Mouse (Mus musculus) midbrain, embryonic 13.5 days (tissue): Measurements from ENCODE around the gene Adamts1. TPM values are rescaled to one million over a fixed set of nuclear protein-coding genes. Genes with fewer than 3 reads are reported as not detected.
A peak's percentile ranks its signal among the peaks of the same experiment; 100 is the strongest.

Experiments used
- ATAC-seq: fragments of 200-750 bp; cut with Nextera tagmentation; 2 replicates; pipeline ENCODE4 v1.8.0; 2017; ENCODE audit warnings: mild to moderate bottlenecking, moderate TSS enrichment, moderate library complexity
- H3K27ac ChIP-seq: fragments of 300-500 bp; sonication (generic); 2 replicates; pipeline ENCODE4 v1.5.1; 2015; ENCODE audit warnings: inconsistent platforms, mild to moderate bottlenecking, moderate library complexity
- H3K27me3 ChIP-seq: fragments of 300-500 bp; sonication (generic); 2 replicates; pipeline ENCODE4 v1.6.1; 2015; ENCODE audit warnings: mild to moderate bottlenecking, inconsistent platforms
- H3K36me3 ChIP-seq: fragments of 300-500 bp; sonication (generic); 2 replicates; pipeline ENCODE4 v1.6.1; 2015; ENCODE audit warnings: mild to moderate bottlenecking, inconsistent platforms
- H3K4me1 ChIP-seq: fragments of 300-500 bp; sonication (generic); replicated peaks from 2 replicates; pipeline ENCODE4 v1.6.1; 2015; ENCODE audit warnings: inconsistent platforms
- H3K4me2 ChIP-seq: fragments of 300-500 bp; sonication (generic); replicated peaks from 2 replicates; pipeline ENCODE4 v1.6.1; 2015; ENCODE audit warnings: moderate library complexity, mild to moderate bottlenecking, inconsistent platforms
- H3K4me3 ChIP-seq: fragments of 300-500 bp; sonication (generic); replicated peaks from 2 replicates; pipeline ENCODE4 v1.5.1; 2015; ENCODE audit warnings: mild to moderate bottlenecking, inconsistent platforms
- H3K9ac ChIP-seq: fragments of 300-500 bp; sonication (generic); replicated peaks from 2 replicates; pipeline ENCODE4 v1.6.1; 2015; ENCODE audit warnings: mild to moderate bottlenecking, inconsistent platforms
- H3K9me3 ChIP-seq: fragments of 300-500 bp; sonication (generic); 2 replicates; pipeline ENCODE4 v1.6.1; 2016; ENCODE audit warnings: mild to moderate bottlenecking, inconsistent platforms
- WGBS: fragments of 180-500 bp; shearing (Covaris S2); methylation state at CpG from one replicate; pipeline ENCODE4 v1.1.7; 2015; 5-methylcytosine and 5-hydroxymethylcytosine counted together
- polyA plus RNA-seq: library from polyadenylated mRNA; unstranded; fragments of >200 nt; fragmentation: Nextera tagmentation; extraction: Ambion mirVana; gene quantifications from 2 replicates; pipeline ENCODE4 v1.2.1, GENCODE M21; 2015

Gene Adamts1
- polyA plus RNA-seq, 1 experiment from 2014 or later: 5.3 TPM

DNA sequence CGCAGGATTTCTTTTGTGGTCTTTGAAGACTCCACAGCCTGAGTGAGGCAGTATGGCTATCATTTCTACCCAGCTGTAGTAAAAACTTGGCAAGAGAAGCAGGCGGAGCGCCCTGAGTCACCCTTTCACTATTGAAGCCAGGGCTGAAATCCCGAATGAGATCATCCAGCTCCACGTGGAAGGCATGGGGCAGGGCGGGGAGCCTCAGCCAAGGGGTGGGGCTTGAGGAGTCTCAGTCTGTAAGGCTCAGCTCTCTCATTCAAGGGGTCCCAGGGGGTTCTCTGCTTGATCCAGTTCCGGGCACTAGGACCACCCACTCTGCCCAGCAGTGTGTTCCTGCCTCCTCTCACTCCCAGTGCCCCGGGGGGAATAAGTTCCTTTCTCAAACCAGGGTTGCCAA lies 2.2 kb downstream of the Adamts1 start:
- Histone ChIP-seq H3K4me2 (peak overlapping the region; percentile 100), H3K27ac (peak overlapping the region; percentile 35; the same call in 1 of the 2 replicates), H3K27me3 (peaks cover 13% of the 10 kb centered on the region), H3K36me3 (peaks cover 17% of the 10 kb centered on the region; the same call in 1 of the 2 replicates), H3K4me3 (peak overlapping the region; percentile 58), H3K4me1 (peaks cover 32% of the 10 kb centered on the region), H3K9ac (peak overlapping the region; percentile 71; the same call in 1 of the 2 replicates), H3K9me3 (no peaks in the 10 kb centered on the region)
- peak; percentile 87 for ATAC-seq
- WGBS: 5% methylated on average over 8 of the region's 8 CpGs

DNA sequence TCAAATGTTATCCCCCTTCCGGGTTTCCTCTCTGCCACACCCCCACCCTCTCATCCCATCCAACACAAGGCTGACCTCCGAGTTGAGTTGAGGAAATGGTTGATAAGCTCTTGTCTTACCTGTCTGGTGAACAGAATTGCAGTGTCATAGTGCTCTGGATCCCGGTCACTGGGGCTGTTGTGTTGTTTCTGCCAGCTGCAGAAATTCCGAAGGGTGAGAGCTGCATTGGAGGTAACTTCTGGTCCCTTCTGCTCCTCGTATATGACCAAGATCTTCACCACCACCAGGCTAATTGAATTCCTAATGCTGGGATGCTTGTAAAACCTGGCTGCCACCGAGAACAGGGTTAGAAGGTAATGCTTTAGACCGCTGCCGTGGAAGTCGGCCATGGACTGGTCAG lies 2.9 kb downstream of the Adamts1 start:
- H3K4me3 ChIP-seq: no peak overlapping the region
- no peak for ATAC-seq
- peaks cover 32% of the 10 kb centered on the region for H3K4me1 ChIP-seq
- 83% methylated on average over 9 of the region's 9 CpGs for WGBS
- no peaks in the 10 kb centered on the region for H3K9me3 ChIP-seq
- peaks cover 6% of the 10 kb centered on the region for H3K27me3 ChIP-seq
- H3K36me3 ChIP-seq: peaks cover 25% of the 10 kb centered on the region
- no peak overlapping the region for H3K27ac ChIP-seq
- peak overlapping the region; percentile 20; the same call in 1 of the 2 replicates for H3K4me2 ChIP-seq
- no peak overlapping the region for H3K9ac ChIP-seq

DNA sequence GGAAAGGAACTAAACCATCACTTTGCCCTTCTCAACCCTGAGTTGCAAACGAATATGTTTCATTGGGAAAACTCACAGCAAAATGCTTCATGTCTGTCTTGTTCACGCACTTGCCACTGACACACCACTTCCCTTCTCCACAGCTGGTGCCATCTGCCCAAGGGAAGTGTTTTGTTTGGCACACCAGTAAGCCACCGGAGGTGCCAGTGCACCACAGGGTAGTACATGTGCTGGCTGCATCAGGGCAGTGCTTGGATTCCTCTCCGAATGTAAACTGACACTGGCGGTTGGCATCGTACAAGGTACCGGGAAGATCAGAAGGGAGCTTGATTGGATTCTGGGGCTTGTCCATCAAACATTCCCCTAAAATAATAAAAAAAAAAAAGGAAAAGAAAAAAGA lies 4.6 kb downstream of the Adamts1 start:
- H3K4me3 ChIP-seq: no peak overlapping the region
- no peak overlapping the region for H3K4me2 ChIP-seq
- H3K27me3 ChIP-seq: no peaks in the 10 kb centered on the region; the same call in 1 of the 2 replicates
- 92% methylated on average over 7 of the region's 7 CpGs for WGBS
- H3K4me1 ChIP-seq: peaks cover 24% of the 10 kb centered on the region
- ATAC-seq: no peak
- H3K36me3 ChIP-seq: peaks cover 26% of the 10 kb centered on the region
- H3K9me3 ChIP-seq: no peaks in the 10 kb centered on the region
- no peak overlapping the region for H3K9ac ChIP-seq
- no peak overlapping the region for H3K27ac ChIP-seq

GRCm38 (mm10) chr16:85797161-85797560 lies 5.8 kb downstream of the Adamts1 start:
- WGBS: 94% methylated on average over 4 of the region's 4 CpGs
- H3K36me3 ChIP-seq: peaks cover 26% of the 10 kb centered on the region
- ATAC-seq: no peak

GRCm38 (mm10) chr16:85795731-85796130 lies 7.2 kb downstream of the Adamts1 start:
- Histone ChIP-seq H3K27me3 (no peaks in the 10 kb centered on the region), H3K36me3 (peaks cover 26% of the 10 kb centered on the region), H3K27ac (no peak overlapping the region), H3K9ac (no peak overlapping the region), H3K4me2 (no peak overlapping the region), H3K4me1 (peaks cover 2% of the 10 kb centered on the region), H3K9me3 (no peaks in the 10 kb centered on the region), H3K4me3 (no peak overlapping the region)
- 99% methylated on average over 7 of the region's 7 CpGs for WGBS
- ATAC-seq: no peak

More at GRCm38 (mm10) chr16:85797161-85797560, 5.8 kb downstream of the Adamts1 start:
- Histone ChIP-seq H3K27me3 (no peaks in the 10 kb centered on the region; the same call in 1 of the 2 replicates), H3K4me1 (peaks cover 15% of the 10 kb centered on the region), H3K27ac (no peak overlapping the region), H3K9me3 (no peaks in the 10 kb centered on the region), H3K4me2 (no peak overlapping the region), H3K4me3 (no peak overlapping the region), H3K9ac (no peak overlapping the region)

DNA sequence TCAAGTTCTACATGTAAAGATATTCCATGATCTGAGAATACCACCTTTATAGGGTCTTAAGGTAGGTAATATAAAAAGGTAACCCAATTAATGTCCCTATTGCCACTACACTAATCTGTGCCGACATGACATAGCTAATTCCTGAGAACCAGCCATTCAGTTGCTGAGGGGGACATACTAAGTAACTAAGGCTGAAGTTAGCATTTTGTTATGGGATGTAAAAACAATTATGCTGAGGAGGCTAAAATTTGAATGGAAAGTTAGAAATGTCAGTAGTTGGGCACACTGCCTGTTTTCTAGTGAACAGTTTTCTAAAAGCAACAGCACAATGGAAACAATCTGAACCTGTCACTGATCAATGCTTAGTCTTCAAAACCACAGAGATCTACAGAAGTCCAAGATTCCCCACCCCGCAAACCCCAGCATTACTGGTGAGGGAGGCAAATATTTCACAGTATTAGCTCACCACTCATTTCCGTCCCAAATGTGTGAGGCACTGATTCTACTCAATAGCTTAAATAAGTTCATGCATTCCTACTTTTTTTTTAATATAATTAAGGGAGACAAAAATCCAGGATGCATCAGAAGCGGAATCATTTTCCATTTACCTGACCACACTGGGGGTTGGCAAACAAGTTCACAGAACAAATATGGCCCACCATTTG lies 9.6 kb downstream of the Adamts1 start:
- H3K4me1 ChIP-seq: no peaks in the 10 kb centered on the region
- WGBS: 84% methylated on average over 4 of the region's 4 CpGs
- no peak overlapping the region for H3K4me3 ChIP-seq
- H3K36me3 ChIP-seq: peaks cover 24% of the 10 kb centered on the region
- no peak overlapping the region for H3K9ac ChIP-seq
- ATAC-seq: no peak
- H3K27ac ChIP-seq: no peak overlapping the region
- H3K9me3 ChIP-seq: no peaks in the 10 kb centered on the region
- no peaks in the 10 kb centered on the region for H3K27me3 ChIP-seq
- H3K4me2 ChIP-seq: no peak overlapping the region

- H3K9me3 ChIP-seq: no peaks in the 10 kb centered on the region
- H3K4me3 ChIP-seq: no peak overlapping the region
- no peaks in the 10 kb centered on the region for H3K36me3 ChIP-seq
- H3K4me1 ChIP-seq: no peaks in the 10 kb centered on the region
- H3K9ac ChIP-seq: no peak overlapping the region
- H3K4me2 ChIP-seq: no peak overlapping the region
- 92% methylated on average over 2 of the region's 2 CpGs for WGBS
- no peak overlapping the region for H3K27ac ChIP-seq
- H3K27me3 ChIP-seq: no peaks in the 10 kb centered on the region
- no peak for ATAC-seq
Measured at GRCm38 (mm10) chr16:85781076-85781475, 21.8 kb downstream of the Adamts1 start.

- H3K27ac ChIP-seq: no peak overlapping the region
- H3K9me3 ChIP-seq: no peaks in the 10 kb centered on the region
- H3K9ac ChIP-seq: no peak overlapping the region
Measured at GRCm38 (mm10) chr16:85779775-85780174, 23.1 kb downstream of the Adamts1 start.

GRCm38 (mm10) chr16:85772272-85772671 lies 30.6 kb downstream of the Adamts1 start:
- H3K27ac ChIP-seq: no peak overlapping the region
- H3K9ac ChIP-seq: no peak overlapping the region
- no peaks in the 10 kb centered on the region for H3K36me3 ChIP-seq
- H3K4me3 ChIP-seq: no peak overlapping the region
- H3K27me3 ChIP-seq: no peaks in the 10 kb centered on the region
- no peak for ATAC-seq
- H3K4me2 ChIP-seq: no peak overlapping the region
- no peaks in the 10 kb centered on the region for H3K9me3 ChIP-seq
- WGBS: 75% methylated on average over 3 of the region's 3 CpGs
- H3K4me1 ChIP-seq: no peaks in the 10 kb centered on the region

More at GRCm38 (mm10) chr16:85779775-85780174, 23.1 kb downstream of the Adamts1 start:
- no peak overlapping the region for H3K4me3 ChIP-seq
- ATAC-seq: no peak; the same call in 1 of the 2 replicates
- no peak overlapping the region for H3K4me2 ChIP-seq
- no peaks in the 10 kb centered on the region for H3K27me3 ChIP-seq
- H3K36me3 ChIP-seq: no peaks in the 10 kb centered on the region
- no peaks in the 10 kb centered on the region for H3K4me1 ChIP-seq

DNA sequence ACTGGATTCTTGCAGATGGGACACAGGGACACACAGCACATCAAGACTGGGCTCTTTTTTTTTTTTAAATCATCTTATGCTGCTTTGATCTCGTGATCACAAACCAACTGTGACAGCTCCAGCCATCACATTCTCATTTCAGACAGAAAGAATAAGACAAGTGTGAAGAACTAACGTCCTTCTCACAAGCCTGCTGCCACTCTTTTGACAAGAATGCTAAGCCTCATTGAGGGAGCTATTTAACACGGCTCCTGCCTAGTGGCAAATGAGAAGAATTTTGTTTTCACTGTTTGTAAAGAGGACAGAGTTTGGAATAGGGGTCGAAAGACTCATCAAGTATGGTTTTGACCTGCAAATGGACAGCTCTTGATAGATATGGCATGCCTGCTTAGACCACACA lies 35.6 kb downstream of the Adamts1 start:
- Histone ChIP-seq H3K4me2 (no peak overlapping the region), H3K4me3 (no peak overlapping the region), H3K36me3 (no peaks in the 10 kb centered on the region), H3K9ac (no peak overlapping the region), H3K4me1 (no peaks in the 10 kb centered on the region), H3K27me3 (no peaks in the 10 kb centered on the region), H3K9me3 (no peaks in the 10 kb centered on the region), H3K27ac (no peak overlapping the region)
- WGBS: 27% methylated on average over 4 of the region's 4 CpGs
- no peak for ATAC-seq

DNA sequence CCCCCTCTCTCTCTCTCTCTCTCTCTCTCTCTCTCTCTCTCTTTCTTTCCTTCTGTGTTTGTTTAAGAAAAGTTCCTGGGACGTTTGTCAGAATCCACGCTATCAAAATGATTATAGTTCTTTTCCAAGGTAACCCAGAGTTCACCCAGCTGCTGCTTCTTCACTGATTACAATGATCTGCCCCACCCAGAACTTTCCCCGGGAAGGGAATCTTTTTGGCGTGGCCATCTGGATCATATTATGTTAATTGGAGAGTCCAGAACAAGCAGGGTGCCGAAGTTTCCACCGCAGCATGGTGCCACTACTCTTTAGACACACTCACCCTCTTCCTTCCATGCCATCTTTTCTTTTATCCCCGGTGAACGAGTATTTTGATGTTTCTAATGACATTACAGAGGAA lies 37.2 kb downstream of the Adamts1 start:
- H3K9ac ChIP-seq: no peak overlapping the region
- H3K27me3 ChIP-seq: no peaks in the 10 kb centered on the region
- H3K9me3 ChIP-seq: no peaks in the 10 kb centered on the region
- H3K4me2 ChIP-seq: no peak overlapping the region
- 72% methylated on average over 8 of the region's 8 CpGs for WGBS
- no peak overlapping the region for H3K4me3 ChIP-seq
- no peaks in the 10 kb centered on the region for H3K36me3 ChIP-seq
- H3K4me1 ChIP-seq: no peaks in the 10 kb centered on the region
- ATAC-seq: no peak
- no peak overlapping the region for H3K27ac ChIP-seq

GRCm38 (mm10) chr16:85765167-85765566 lies 37.7 kb downstream of the Adamts1 start:
- WGBS: 84% methylated on average over 6 of the region's 6 CpGs
- Histone ChIP-seq H3K4me3 (no peak overlapping the region), H3K4me1 (no peaks in the 10 kb centered on the region), H3K9me3 (no peaks in the 10 kb centered on the region), H3K36me3 (no peaks in the 10 kb centered on the region), H3K4me2 (no peak overlapping the region), H3K27me3 (no peaks in the 10 kb centered on the region), H3K27ac (no peak overlapping the region), H3K9ac (no peak overlapping the region)
- ATAC-seq: no peak
